Mouse (Mus musculus): ENCODE data around the gene Etv6.

Etv6 gene

DNA sequence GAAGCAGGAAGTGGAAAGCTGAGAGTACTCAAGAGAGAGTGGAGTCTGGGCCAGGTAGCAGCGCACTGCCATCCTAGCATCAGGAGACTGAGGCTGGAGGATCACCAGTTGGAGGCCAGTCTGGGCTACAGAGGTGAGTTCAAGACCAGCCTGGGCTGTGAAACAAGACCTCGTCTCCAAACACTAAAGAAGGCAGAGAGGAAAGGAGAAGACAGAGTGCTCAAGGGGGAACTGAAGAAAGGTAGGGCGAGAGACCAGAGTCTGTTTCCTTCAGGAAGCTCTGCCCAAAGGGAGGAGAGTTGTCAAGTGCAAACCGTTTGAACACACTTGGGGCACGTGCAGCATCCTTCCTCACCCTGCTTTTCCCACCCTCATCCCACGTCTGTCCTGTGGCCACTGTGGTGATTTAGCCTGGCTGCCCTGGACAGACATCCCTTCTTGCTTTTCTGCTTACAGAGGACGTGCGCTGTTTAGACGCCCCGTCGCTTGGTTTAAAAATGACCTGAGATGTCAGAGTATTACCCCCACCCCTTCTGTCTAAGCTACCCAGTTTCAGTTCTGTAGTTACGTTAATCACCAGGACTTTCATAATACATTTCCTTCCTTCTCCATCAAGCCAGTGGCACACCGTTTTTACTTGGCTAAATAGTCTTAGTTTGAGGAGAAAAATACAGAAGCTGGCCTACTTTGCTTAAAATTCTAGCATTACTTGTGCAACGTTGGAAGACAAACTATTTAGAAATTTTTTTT lies 79.9 kb downstream of the Etv6 start:
- no peak for DNase-seq

DNA sequence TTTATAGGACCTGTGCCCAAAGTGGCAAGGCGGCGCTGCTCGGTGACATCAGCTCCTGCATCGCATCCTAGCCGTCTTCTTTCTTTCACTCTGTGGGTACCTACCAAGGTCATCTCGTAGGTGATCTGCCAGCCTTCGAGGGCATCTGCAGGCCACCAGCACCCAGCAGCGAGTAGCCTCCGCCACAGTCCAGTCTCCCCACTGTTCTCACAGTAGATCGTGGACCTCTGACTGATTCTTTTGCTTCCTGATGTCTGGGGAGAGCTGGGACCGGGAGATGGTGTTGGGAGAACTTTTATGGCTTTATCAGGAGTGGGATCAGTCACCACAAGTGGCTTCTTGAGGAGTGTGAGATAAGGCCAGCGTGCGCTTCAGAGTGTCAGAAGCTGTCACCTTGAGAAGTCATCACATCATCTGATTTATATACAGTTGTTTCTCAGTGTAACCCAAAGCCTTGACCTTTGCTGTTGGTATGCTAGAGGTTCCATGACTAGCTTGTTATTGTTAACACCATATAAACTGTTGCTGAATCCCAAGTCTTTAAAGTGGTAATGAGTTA lies 82.0 kb downstream of the Etv6 start:
- no peak for DNase-seq

DNA sequence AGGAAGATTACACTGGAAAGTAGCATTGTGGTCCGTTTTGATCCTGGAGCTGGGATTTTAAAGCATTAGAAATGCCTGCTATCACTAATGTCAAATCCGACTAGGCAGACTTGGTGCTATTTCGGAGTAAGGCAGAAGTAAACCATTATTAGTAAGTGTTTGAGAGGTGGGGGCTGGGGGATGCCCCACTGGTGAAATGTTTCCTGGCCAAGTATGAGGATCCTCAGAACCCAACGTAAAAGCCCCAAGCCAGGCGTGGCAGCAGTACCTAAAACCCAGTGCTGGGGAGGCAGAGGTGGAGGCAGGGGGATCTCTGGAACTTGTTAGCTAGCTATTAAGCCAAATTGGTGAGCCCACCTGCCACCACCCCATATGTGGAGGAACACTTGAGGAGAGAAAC lies 83.0 kb downstream of the Etv6 start:
- no peak for DNase-seq

DNA sequence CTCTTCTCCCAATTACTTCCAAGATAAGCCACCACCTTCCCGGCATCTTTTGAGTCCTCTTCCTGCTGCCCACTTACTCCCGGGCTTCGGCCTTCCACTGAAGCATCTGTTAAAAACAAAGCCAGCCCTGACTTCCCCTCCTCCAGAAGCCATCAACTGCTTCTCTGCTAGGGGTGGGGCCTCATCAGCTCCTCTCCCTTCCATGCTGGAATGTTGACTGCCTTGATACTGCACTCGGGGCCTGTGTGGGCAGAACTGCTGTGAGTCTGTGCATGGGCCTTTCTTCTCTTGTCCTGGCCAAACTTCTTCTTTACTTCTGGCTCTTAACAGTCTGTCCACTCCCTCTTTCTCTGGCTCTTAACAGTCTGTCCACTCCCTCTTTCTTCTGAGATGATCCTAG lies 83.6 kb downstream of the Etv6 start:
- no peak for DNase-seq

DNA sequence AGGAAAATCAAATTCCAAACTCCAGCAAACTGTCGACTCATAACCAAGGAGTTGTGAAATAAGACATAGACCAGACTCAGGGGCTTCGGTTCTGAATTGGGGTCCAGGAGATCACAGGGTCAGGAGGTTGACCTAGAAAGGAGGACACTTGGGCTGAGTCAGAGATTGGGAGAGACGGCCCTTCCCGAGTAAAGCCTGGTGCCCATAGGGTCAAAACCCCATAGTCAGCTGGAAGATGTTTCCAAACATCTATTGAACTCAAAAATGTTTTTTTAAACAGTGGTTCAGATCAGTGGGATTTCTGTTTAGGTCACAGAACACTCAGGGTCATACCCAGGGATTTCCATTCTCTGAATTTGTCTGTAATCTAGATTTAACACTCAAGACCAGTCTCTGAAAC lies 84.7 kb downstream of the Etv6 start:
- DNase-seq, result no peak

DNA sequence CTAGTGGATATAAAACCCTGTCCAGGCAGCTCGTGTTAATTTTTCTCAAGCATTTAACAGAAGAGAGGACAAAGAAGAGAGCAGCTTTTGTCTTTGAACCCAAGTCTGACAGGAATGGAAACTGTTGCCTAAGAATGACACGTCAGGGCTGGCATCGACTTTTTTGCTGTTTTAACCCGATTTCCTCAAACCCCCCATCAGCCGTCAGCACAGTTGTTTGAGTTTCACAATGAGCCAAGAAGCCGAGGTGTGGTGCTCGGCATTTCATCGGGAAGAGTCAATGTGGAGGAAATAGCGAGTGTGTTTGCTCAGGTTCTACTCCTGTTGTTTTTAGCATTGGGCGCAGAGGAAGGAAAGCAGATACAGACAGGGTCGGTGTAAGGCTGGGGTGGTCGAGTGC lies 85.2 kb downstream of the Etv6 start:
- DNase-seq, result peak; percentile 60

DNA sequence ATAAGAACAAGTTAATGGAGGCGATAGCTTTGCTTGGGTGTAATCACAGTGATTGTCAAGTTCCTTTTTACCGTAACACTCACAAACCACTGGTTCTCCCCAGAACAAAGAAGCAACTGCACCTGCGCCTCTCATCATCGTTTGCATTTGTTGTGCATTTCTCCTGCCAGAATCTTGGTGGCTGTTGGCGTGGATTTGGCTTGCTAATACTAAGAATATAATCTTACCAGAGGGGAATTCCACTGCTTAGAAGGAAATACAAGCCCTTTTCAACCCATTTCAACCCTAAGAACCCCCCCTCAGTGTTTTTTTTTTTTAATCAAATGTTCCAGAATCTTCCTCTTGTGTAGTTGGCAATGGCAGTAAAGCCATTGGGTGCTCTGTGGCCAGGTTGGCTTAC lies 87.4 kb downstream of the Etv6 start:
- DNase-seq, result no peak

DNA sequence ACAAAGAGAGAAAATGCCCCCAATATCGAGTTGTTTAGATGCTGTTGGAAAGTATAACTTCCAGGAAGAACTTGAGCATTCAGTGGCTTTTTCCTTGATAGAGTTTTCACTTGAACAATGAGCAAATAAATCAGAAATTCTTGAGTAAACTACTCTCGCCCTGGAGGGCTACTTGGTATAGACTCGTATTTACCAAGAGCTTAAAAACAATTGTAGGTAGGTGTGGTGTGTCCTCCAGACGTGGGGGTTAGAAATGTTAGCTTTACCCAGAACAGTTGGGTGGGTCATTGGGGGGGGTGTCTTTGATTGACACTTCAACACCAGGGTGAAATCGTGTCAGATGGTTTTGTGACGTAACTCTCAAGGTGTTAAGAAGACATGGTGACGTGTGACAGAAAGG lies 88.0 kb downstream of the Etv6 start:
- peak; percentile 40 for DNase-seq

DNA sequence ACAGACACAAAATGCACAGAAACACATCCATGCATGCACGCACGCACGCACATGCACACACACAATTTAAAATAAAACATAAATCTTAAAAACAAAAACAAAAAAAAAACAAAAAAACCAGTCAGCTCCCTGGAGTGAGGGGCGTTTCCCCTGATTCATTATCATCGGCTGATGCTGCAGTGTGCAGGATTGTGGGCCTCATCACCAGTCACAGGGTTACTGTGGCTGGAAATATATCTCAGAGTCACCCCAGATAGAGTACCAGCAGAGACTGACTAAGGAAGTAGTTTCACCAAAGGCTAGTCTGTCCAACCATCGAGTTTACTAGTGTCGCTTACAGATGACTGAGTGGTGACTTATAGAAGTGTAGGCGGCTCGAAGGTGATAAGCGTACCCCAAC lies 88.8 kb downstream of the Etv6 start:
- no peak for DNase-seq

DNA sequence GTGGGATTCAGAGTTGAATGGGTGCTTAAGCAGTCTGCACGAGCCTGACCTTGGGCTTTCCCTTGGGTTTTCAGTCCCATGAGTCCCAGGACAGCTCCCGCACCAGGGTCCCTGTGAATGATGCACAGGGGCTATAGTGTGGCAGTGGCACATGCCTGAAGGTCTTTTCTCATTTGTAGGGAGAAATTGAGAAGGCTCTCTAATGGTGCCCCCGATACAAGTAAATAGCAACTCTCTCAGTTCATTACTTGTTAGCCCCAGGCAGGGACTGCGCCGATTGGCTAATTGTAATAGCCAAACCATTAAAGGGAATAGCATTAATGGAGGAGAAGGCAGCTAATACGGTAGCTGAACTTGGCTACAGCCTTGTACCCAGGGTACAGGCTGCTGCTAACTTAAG lies 92.5 kb downstream of the Etv6 start:
- no peak for DNase-seq

DNA sequence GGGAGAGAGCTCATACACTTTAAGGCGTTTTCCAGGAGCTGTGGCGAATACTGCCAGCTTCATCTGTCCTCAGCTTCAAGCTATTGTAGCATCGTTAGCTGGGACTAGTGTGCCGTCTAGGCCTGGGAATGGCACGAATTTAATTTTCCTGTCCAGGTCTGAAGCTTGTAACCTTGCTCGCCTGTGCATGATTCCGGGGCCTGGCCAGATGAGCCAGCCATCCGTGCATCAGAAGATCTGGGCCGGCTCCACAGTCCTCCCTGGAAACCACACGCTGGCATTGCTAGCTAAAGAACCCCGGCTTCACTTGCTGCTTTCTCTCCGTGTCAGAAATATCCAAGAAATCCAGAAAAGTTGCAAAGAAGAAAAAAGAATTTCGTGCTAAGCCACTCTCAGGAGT lies 93.1 kb downstream of the Etv6 start:
- DNase-seq, result no peak

DNA sequence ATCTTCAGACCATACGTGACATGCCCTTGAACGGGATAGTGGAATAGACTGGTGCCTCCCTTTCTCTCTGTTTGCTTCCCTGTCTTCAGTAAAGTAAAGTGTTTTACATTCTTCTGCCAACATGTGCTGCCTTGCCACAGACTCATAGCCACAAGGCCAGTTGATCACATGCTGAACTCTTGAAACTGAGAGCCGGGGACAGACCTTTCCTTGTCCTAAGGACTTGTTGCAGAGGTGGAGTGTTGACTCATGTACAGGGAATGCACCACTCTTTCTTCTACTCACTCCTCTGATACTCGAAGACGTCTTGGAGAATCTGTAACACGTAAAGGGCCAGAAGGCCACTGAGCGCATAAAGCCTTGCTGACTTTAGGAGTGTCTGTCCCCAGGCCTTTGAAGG lies 94.3 kb downstream of the Etv6 start:
- DNase-seq, result peak; percentile 74

DNA sequence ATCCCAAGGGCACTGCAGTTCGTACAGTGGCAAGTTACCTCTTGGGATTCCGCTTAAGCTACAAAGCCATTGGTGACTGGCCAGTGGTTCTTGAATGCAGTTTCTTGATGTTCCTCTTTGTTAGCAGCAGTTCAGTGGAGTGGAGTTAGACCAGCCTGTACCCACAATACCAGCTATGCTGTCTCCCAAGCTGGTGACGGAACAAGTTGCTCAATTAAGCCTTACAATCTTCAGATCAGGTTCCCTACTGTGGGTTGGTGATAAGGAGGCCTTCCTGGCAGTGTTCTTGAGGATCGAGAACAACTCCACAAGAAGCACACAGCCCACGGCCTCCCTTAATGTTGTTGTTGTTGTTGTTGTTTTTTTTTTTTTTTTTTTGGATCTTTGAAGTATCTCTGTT lies 95.3 kb downstream of the Etv6 start:
- DNase-seq, result peak; percentile 47

DNA sequence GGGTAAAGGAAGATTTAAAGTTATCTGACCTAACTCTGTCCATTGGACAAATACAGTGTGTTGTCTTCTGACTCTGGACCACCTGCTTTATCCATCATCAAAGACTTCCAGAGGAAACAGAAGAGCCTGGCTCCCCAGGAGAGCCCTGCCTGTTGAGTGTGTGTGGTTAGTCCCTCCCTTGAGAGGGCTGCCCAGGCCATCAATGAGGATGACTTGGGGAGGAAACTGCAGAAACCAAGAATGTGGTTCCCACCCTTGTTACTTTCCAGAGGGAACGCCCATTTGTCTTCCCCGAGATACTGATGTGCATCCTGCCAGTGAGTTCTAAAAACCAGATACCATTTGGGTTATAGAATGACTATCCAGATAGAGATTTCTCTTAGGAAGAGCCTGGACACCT lies 96.1 kb downstream of the Etv6 start:
- DNase-seq, result no peak

DNA sequence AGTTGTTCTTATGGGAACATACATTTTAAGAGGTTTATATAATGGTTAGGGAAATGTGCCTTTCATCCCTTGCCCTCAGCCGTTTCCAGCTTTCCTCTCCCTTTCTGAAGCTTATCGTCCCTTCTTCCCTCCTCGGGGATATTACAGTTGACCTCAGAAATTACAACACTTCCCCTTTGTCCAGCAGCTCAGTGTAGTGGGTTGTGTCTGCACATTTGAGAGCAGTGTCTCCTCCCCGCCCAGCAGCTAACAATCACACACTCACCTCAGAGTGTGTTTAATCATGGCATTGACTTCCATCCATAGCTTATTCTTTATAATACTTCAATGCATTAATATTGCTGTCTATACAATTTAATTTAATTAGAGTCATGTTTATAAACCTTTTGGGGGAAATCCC lies 98.3 kb downstream of the Etv6 start:
- peak; percentile 30 for DNase-seq

DNA sequence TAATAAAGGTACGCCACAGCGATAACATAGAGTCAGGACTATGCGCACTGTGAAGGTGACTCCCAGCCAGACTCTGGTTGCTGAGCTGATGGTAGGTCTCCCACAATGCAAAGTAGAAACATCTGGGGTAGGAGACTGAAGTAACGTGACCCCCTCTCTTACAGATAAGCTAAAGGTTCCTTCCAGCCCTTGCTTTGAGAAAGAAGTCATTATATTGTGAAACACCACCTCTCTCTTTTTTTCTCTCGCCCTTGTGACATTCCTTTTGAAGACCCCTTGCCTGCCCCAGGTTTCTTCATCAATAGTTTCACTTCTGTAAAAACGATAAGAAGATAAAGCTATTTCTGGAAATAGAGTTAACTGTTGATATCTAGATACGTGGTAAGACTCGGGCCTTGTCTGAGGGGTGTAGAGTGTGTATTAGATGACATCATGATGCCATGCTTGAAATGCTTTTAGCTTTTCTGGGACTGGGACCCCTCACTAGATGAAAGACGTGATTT lies 99.4 kb downstream of the Etv6 start:
- DNase-seq, result no peak

DNA sequence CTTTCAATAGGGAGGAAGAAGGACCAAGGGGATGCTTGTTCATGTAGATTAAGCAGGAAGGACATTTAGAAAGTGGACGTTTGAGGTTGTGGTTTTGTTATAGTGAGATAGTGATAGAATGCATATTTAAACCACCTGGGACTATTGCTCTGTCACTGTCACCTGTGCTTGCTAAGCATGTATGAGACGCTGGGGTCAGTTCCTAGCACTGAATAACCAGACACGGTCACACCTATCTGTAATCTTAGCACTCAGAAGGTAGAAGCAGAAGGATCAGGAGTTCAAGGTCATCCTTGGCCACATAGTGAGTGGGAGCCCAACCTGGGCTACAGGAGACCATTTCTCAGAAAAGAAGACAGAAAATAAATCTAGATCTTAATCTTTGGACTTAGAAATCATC lies 100.8 kb downstream of the Etv6 start:
- no peak for DNase-seq

DNA sequence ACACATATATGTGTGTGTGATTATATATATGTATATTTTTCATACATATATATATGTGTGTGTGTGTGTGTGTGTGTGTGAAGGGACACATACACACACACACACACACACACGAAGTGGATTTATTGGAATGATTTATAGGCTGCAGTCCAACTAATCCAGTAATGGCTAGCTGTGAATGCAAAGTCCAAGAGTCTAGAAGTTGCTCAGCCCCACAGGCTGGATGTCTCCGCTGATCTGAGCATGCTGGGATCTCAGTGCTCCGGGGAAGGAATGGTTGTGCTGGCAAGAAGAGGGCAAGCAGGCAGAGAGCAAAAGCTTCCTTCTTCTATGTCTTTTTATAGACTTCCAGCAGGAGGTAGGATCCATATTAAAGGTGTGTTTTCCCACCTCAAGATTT lies 103.9 kb downstream of the Etv6 start:
- DNase-seq, result no peak

DNA sequence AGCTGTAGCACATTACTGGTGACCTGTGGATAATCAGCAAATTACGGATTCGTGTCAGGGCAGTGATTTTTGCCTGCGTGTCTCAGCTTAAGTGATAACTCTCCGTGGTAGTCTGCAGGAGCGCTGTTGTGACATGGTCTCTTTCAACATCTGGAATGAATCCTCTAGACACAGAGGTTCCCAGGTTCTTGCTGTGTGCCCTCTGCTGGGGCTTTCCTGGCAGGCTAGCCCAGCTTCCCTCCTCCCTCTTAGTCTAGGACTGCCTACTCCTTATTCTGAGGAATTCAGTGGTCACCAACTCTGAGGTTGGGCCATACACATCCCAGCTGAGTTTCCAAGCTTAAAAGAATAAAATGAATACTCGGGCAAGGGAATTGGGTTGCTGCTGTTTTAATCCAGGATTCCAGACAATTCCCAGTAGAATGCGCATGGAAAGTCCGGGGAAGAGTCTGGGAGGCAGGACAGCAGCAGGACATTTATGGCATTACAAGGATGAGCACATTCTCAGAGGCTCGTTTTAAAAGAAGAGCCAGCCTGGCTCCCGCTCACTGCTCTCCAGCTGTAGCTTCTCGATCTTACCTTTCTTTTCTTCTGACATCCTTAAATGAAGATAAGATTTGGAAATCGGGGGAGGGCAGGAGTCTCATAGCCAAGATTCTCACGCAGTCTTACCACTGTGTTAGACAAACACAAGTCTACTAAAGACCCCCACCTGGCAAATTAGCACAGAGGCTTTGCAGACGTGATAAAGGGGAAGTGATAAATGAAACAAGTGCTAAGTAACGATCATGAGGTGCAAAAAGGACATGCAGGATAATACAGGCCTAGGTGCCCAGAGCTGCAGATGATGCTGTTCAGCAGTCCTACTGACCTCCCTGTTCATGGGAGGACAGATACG lies 105.5 kb downstream of the Etv6 start:
- DNase-seq, result peak; percentile 20

DNA sequence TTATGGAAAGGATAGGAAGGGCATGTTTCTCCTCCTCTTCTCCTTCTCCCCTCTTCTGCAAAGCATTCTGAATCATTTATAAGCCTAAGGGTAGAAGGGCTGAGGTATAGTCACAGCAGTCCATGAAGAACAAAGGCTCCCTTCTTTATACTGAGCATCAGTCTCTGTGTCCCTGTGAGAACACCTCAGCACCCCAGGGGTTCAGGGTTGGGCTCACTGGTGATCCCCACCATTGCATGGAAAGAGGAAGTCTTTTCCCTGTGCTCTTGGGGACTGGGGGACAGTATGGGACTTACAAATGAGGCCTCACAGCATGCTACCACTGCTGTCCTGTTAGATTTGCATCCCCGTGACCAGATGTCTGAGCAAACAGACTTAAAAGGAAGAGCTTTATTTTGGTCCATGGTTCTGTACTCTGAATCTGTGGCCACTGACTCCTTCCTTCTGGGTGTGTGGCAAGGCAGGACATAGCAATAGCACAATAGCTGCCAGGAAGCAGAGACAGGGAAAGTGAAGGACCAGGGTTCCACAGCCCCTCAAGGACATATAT lies 106.2 kb downstream of the Etv6 start:
- DNase-seq, result no peak

DNA sequence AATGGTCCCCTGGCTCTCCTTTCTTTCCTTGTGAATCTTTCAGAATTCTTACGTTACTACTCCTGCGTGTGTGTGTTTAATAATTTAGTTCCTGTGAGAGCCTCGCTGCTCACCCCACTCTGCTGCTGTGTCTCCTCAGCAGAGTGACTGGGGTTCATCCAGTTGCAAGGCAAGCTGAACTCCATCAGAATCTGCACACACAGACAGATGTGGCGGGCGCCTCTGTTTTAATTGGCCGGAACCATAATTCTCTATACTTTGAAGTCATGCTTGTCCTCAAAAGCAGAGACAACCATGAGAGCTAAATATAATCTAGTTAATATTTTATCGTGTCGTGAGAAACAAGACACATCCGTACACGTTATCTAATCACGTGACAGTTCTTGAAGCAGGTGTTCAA lies 107.2 kb downstream of the Etv6 start:
- no peak for DNase-seq

DNA sequence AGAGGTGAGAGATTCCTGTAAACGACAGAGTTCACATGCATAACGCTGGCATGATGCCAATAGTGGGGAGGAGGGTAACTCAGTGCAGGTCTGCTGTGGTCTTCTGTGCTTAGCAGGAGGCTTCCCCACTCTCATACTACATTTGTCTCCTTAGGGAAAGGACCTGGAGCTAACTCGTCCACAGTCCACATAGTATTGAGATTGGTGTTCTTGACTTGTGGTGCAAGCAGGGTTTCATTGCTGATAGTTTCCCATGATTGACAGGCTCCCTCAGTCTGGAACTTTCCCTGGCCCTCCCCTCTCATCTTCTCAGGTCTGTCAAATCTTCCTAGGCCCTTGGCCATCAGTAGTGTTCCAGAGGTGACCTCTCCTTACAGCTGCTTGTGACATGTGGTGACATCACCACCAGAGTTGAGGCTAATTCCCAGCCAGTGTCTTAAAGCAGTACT lies 108.2 kb downstream of the Etv6 start:
- DNase-seq, result peak; percentile 25
